Mouse (Mus musculus) liver, adult 2 months (tissue): ENCODE data around the gene Tmem117. TPM values are rescaled to one million over a fixed set of nuclear protein-coding genes. Genes with fewer than 3 reads are reported as not detected.

ENCODE experiments used
- DNase-seq: peaks from one replicate; pipeline ENCODE4 v3.0.0-alpha.2; 2011; ENCODE audit warnings: low read depth, low spot score; ENCODE audit errors: extremely low read depth
- H3K27ac ChIP-seq: fragments of 200-500 bp; replicated peaks from 2 replicates; pipeline ENCODE4 v1.5.1; 2012; ENCODE audit warnings: low read depth, mild to moderate bottlenecking, control low read depth, inconsistent platforms, low read length; ENCODE audit not compliant: insufficient read depth
- H3K27me3 ChIP-seq: fragments of 200-500 bp; 2 replicates; pipeline ENCODE4 v1.6.1; 2012; ENCODE audit warnings: mild to moderate bottlenecking, moderate library complexity, low read length, inconsistent platforms; ENCODE audit not compliant: control insufficient read depth, insufficient read depth
- H3K36me3 ChIP-seq: fragments of 200-500 bp; 2 replicates; pipeline ENCODE4 v1.6.1; 2012; ENCODE audit warnings: low read length, inconsistent platforms; ENCODE audit not compliant: control insufficient read depth, insufficient read depth
- H3K4me1 ChIP-seq: fragments of 200-500 bp; 2 replicates; pipeline ENCODE4 v1.6.1; 2011; ENCODE audit warnings: low read length; ENCODE audit not compliant: control insufficient read depth, insufficient read depth
- H3K4me3 ChIP-seq: fragments of 200-500 bp; 2 replicates; pipeline ENCODE4 v1.5.1; 2011; ENCODE audit warnings: low read depth, mild to moderate bottlenecking, control low read depth, low read length, moderate library complexity; ENCODE audit not compliant: insufficient read depth
- H3K79me2 ChIP-seq: fragments of 200-500 bp; 2 replicates; pipeline ENCODE4 v1.6.1; 2012; ENCODE audit warnings: inconsistent platforms, mild to moderate bottlenecking, low read length, moderate library complexity; ENCODE audit not compliant: control insufficient read depth, insufficient read depth
- H3K9ac ChIP-seq: fragments of 200-500 bp; 2 replicates; pipeline ENCODE4 v1.6.1; 2012; ENCODE audit warnings: low read depth, mild to moderate bottlenecking, control low read depth, inconsistent platforms, low read length
- CTCF ChIP-seq: fragments of 200-500 bp; IDR thresholded peaks from 2 replicates; pipeline ENCODE4 v1.5.1; 2011; ENCODE audit warnings: low read depth, low read length, control low read depth
- POLR2A ChIP-seq: fragments of 200-500 bp; IDR thresholded peaks from 2 replicates; pipeline ENCODE4 v1.6.1; 2011; ENCODE audit warnings: low read length, control low read depth; ENCODE audit not compliant: insufficient read depth; ENCODE audit errors: extremely low read depth
- WGBS: fragments of 180-500 bp; shearing (Covaris S2); methylation state at CpG from one replicate; pipeline ENCODE4 v1.1.7; 2018; 5-methylcytosine and 5-hydroxymethylcytosine counted together
- polyA plus RNA-seq: library from polyadenylated mRNA; depleted of rRNA; stranded (reverse); fragments of >200 nt; gene quantifications from 2 replicates; pipeline ENCODE4 v1.2.3, GENCODE M21; 2012
- total RNA-seq: library from RNA; depleted of rRNA; stranded (reverse); fragments of >200 nt; gene quantifications from 2 replicates; pipeline ENCODE4 v1.2.3, GENCODE M21; 2014

The Tmem117 gene
- total and polyA plus RNA-seq, 2 experiments: 0.46 TPM; not detected in 1

DNA sequence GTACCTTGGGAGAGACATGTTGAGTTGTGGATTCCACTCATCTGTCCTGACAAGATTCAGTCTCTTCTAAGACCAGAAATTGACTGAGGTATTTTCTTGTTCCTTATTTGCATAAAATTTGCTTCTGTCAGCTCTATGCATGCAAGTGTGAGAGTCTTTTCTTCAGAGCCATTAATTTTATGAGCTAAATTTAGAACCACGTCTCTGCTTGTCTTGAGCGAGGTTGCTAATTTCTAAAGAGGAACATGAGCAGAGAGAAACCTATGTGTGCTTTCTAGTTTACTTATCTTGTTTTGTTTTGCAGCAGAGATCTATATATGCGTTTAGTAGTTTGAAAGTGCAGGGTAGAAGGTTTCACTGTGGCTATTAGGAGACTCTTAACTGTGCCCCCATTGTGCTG, 26.6 kb upstream of the Tmem117 start:
- TF ChIP-seq POLR2A: no peak
- no peak for TF ChIP-seq CTCF
- Histone ChIP-seq H3K4me1 (no peaks in the 10 kb centered on the region), H3K27me3 (no peaks in the 10 kb centered on the region), H3K36me3 (no peaks in the 10 kb centered on the region), H3K79me2 (no peaks in the 10 kb centered on the region), H3K9ac (no peak overlapping the region), H3K27ac (no peak overlapping the region), H3K4me3 (no peak overlapping the region)
- 62% methylated on average over 3 of the region's 3 CpGs for WGBS
- no peak for DNase-seq

DNA sequence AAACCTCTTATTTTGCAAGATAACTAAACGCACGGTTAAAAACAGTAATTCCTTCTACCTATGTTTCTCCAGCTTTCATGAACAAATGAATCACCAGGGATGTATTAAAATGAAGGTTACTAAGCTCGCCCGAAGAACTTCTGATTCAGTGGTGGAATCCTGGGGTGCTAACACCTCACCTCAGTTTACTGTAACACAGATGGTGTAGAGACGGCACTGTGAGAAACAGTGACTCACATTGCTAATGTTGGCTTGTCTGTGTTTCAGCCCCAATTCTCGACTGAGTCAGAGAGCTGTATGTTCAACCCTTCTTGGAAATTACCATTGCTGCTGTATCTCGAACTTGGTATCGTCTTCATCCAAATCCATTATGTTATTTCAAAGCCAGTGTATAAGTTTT, 21.3 kb upstream of the Tmem117 start:
- 91% methylated on average over 8 of the region's 8 CpGs for WGBS
- no peaks in the 10 kb centered on the region for H3K79me2 ChIP-seq
- H3K9ac ChIP-seq: no peak overlapping the region
- H3K36me3 ChIP-seq: no peaks in the 10 kb centered on the region
- no peak for DNase-seq
- H3K4me3 ChIP-seq: no peak overlapping the region
- no peaks in the 10 kb centered on the region for H3K4me1 ChIP-seq
- no peaks in the 10 kb centered on the region for H3K27me3 ChIP-seq
- TF ChIP-seq CTCF: no peak
- no peak for TF ChIP-seq POLR2A
- H3K27ac ChIP-seq: no peak overlapping the region

DNA sequence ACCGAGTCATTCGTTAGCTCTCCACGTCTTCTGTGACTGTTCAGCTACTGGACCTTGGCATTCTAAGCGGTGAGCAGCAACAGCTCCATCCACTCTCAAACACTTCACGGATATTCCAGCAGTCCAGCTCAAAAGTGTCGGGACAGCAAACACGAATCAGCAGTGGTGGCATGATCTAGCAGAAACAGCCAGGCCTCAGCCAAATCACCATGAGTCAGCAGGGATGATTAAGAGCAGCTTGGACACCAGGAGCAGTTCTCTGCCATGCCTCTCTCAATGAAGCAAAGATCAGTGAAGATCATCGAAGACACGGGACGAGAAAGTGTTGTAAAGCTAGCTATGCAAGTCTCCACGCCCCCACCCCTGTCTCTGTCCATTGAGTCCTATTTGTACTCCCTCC, 13.0 kb upstream of the Tmem117 start:
- Histone ChIP-seq H3K4me1 (no peaks in the 10 kb centered on the region), H3K36me3 (no peaks in the 10 kb centered on the region), H3K79me2 (no peaks in the 10 kb centered on the region), H3K4me3 (no peak overlapping the region), H3K27me3 (no peaks in the 10 kb centered on the region), H3K27ac (no peak overlapping the region), H3K9ac (no peak overlapping the region)
- WGBS: 90% methylated on average over 11 of the region's 11 CpGs
- TF ChIP-seq CTCF (no peak), POLR2A (no peak)
- no peak for DNase-seq

DNA sequence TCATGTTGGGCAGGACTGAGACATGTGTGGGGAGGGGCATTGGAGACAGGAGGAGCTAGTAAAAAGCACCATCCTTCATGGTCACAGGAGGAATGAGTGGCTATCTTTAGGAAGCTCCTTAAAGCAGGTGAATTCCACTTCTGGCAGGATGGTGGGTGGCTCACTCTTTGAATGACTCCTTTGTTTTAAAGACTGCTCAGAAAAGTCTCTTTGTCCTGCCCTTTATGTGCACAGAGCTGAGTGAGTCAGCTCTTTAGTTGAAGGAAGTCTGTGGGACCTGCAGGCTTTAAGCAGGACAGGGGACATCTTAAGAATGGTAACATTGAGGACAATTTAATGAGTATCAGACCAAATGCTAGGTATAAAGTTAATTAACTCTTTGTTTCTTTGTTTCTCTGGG, 8.1 kb upstream of the Tmem117 start:
- no peaks in the 10 kb centered on the region for H3K79me2 ChIP-seq
- H3K4me3 ChIP-seq: no peak overlapping the region
- no peaks in the 10 kb centered on the region for H3K27me3 ChIP-seq
- H3K9ac ChIP-seq: no peak overlapping the region
- no peaks in the 10 kb centered on the region for H3K36me3 ChIP-seq
- H3K27ac ChIP-seq: no peak overlapping the region
- no peaks in the 10 kb centered on the region for H3K4me1 ChIP-seq
- TF ChIP-seq CTCF: no peak
- no peak for TF ChIP-seq POLR2A
- DNase-seq: no peak

DNA sequence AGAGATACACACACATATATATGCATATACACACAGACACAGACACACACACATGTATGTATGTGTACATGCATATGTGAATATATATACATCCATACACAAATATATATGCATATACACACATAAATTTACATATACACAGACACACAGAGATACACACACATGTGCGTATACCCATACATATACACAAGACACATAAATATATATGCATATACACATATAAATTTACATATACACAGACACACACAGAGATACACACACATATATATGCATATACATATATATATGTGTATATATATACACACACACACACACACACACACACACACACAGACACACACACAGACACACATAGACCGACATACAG, 586 bp upstream of the Tmem117 start:
- no peak for DNase-seq
- no peak for TF ChIP-seq POLR2A
- no peak for TF ChIP-seq CTCF
- no peaks in the 10 kb centered on the region for H3K36me3 ChIP-seq
- H3K4me3 ChIP-seq: peak overlapping the region; percentile 0; the same call in 1 of the 2 replicates
- H3K27ac ChIP-seq: no peak overlapping the region
- no peak overlapping the region for H3K9ac ChIP-seq
- no peaks in the 10 kb centered on the region for H3K4me1 ChIP-seq
- WGBS: 45% methylated on average over 2 of the region's 2 CpGs
- H3K27me3 ChIP-seq: peaks cover 11% of the 10 kb centered on the region
- no peaks in the 10 kb centered on the region for H3K79me2 ChIP-seq

DNA sequence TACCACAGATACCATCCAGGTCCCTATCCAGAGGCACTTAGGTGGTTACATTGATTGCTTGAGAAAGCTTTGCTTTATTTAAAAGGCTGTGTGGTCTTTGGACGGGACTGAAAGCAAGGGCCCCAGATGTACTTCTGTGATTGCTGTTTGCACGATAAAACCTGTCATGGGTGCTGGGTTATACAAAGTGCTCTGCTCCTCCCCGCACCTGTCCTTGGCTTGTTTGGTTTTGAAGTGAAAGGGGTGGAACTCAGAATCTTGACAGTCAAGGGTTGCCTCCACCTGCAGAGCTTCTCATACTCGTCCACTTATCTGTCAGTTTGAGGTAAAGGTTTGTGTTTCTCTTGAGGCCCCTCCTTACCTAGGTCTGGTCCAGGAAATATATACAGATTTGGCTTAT, 1.5 kb downstream of the Tmem117 start:
- DNase-seq: no peak
- Histone ChIP-seq H3K27me3 (peaks cover 11% of the 10 kb centered on the region), H3K36me3 (no peaks in the 10 kb centered on the region), H3K27ac (no peak overlapping the region), H3K79me2 (no peaks in the 10 kb centered on the region), H3K4me3 (no peak overlapping the region), H3K9ac (no peak overlapping the region), H3K4me1 (no peaks in the 10 kb centered on the region)
- 54% methylated on average over 4 of the region's 4 CpGs for WGBS
- no peak for TF ChIP-seq CTCF
- no peak for TF ChIP-seq POLR2A

DNA sequence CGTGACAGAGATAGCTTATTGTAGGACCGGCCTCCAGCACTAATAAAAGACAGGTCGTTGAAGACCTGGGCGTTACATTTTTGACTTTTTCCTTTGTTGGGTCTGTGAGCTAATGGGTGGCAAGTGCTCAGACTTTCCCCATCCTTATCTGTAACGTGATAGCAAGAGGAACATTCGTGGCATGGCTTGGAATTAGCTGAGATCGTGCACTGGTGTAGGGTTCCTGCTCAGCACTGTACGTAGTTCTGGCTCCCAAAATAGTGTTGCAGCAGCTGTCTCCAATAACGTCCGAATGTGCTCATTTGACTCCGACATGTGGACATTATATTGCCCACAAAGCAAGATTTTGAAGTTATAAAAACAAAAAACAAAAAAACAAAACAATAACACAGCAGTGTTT, 5.5 kb downstream of the Tmem117 start:
- Histone ChIP-seq H3K27ac (no peak overlapping the region), H3K9ac (no peak overlapping the region), H3K27me3 (peaks cover 3% of the 10 kb centered on the region; the same call in 1 of the 2 replicates), H3K4me3 (no peak overlapping the region), H3K4me1 (no peaks in the 10 kb centered on the region), H3K79me2 (no peaks in the 10 kb centered on the region), H3K36me3 (no peaks in the 10 kb centered on the region)
- TF ChIP-seq POLR2A: no peak
- TF ChIP-seq CTCF: no peak
- 80% methylated on average over 11 of the region's 11 CpGs for WGBS
- DNase-seq: no peak
